In the genomic region with DNA sequence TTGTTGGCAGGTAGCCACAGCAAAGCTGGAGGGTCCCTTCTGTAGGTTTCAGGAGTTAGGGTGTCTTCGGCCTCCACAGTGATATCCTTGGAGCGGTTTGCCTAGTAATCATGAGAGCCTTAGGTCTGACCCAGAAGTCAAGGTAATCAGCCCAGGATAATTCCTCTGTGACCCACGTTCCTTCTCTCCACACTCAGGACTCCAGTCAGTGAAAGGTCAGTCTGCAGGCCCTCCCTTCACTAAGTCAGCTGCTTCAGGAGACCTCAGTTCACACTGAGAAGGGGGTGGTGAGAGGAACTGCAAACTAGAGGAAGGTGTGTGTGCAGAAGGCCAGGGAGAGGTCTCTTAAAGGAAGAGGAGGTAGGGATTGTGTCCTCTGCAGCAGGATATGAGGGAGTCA, we compare ENCODE assay signal across 17 mouse cellular contexts.
"Had no signal": no experiment of that assay in that cellular context is flagged by ENCODE, and none has a peak within 500 bp of the region (broad histone marks: within the 10 kb centered on the region; RNA-seq: fewer than 3 reads in every experiment).

No protein-coding gene starts in this region.

- H3K4me3 ChIP-seq: hindbrain, embryonic 15.5 days; limb, embryonic 15.5 days; liver, embryonic 12.5 days; midbrain, embryonic 12.5 days; neural tube, embryonic 13.5 days; stomach, embryonic 15.5 days had no signal

- H3K9me3 ChIP-seq: hindbrain, embryonic 15.5 days; limb, embryonic 15.5 days; liver, embryonic 12.5 days; midbrain, embryonic 12.5 days; neural tube, embryonic 13.5 days; stomach, embryonic 15.5 days had no signal

- H3K36me3 ChIP-seq: hindbrain, embryonic 15.5 days; limb, embryonic 15.5 days; liver, embryonic 12.5 days; midbrain, embryonic 12.5 days; neural tube, embryonic 13.5 days; stomach, embryonic 15.5 days had no signal

- H3K9ac ChIP-seq: hindbrain, embryonic 15.5 days; limb, embryonic 15.5 days; liver, embryonic 12.5 days; lung, embryonic 14.5 days; midbrain, embryonic 12.5 days; neural tube, embryonic 13.5 days; stomach, embryonic 15.5 days had no signal

- H3K4me2 ChIP-seq: hindbrain, embryonic 15.5 days; limb, embryonic 15.5 days; liver, embryonic 12.5 days; lung, embryonic 14.5 days; midbrain, embryonic 12.5 days; neural tube, embryonic 13.5 days; stomach, embryonic 15.5 days had no signal

- DNase-seq: layer of hippocampus, postnatal 36 days; lung, embryonic 14.5 days; lung, postnatal 10 days; lung, postnatal 4 days; retina, postnatal 1 day; right cerebral cortex, postnatal 4 days; spleen, adult 18-20 months; thymus, adult 18-20 months; thymus, postnatal 14 days had no signal

- H3K27me3 ChIP-seq: hindbrain, embryonic 15.5 days; limb, embryonic 15.5 days; liver, embryonic 12.5 days; midbrain, embryonic 12.5 days; neural tube, embryonic 13.5 days; stomach, embryonic 15.5 days had no signal

- ATAC-seq: inflammation-experienced regulatory T-cells, adult 6 months; liver, embryonic 12.5 days; midbrain, embryonic 16.5 days had no signal

- H3K27ac ChIP-seq: hindbrain, embryonic 15.5 days; limb, embryonic 15.5 days; liver, embryonic 12.5 days; midbrain, embryonic 12.5 days; neural tube, embryonic 13.5 days had no signal
